Mouse (Mus musculus) midbrain, embryonic 13.5 days (tissue): Measurements from ENCODE around the gene Alx1. TPM values are rescaled to one million over a fixed set of nuclear protein-coding genes. Genes with fewer than 3 reads are reported as not detected.

Experiments
- ATAC-seq: fragments of 200-750 bp; cut with Nextera tagmentation; 2 replicates; pipeline ENCODE4 v1.8.0; 2017; ENCODE audit warnings: mild to moderate bottlenecking, moderate TSS enrichment, moderate library complexity
- H3K27ac ChIP-seq: fragments of 300-500 bp; sonication (generic); 2 replicates; pipeline ENCODE4 v1.5.1; 2015; ENCODE audit warnings: inconsistent platforms, mild to moderate bottlenecking, moderate library complexity
- H3K27me3 ChIP-seq: fragments of 300-500 bp; sonication (generic); 2 replicates; pipeline ENCODE4 v1.6.1; 2015; ENCODE audit warnings: mild to moderate bottlenecking, inconsistent platforms
- H3K36me3 ChIP-seq: fragments of 300-500 bp; sonication (generic); 2 replicates; pipeline ENCODE4 v1.6.1; 2015; ENCODE audit warnings: mild to moderate bottlenecking, inconsistent platforms
- H3K4me1 ChIP-seq: fragments of 300-500 bp; sonication (generic); replicated peaks from 2 replicates; pipeline ENCODE4 v1.6.1; 2015; ENCODE audit warnings: inconsistent platforms
- H3K4me2 ChIP-seq: fragments of 300-500 bp; sonication (generic); replicated peaks from 2 replicates; pipeline ENCODE4 v1.6.1; 2015; ENCODE audit warnings: moderate library complexity, mild to moderate bottlenecking, inconsistent platforms
- H3K4me3 ChIP-seq: fragments of 300-500 bp; sonication (generic); replicated peaks from 2 replicates; pipeline ENCODE4 v1.5.1; 2015; ENCODE audit warnings: mild to moderate bottlenecking, inconsistent platforms
- H3K9ac ChIP-seq: fragments of 300-500 bp; sonication (generic); replicated peaks from 2 replicates; pipeline ENCODE4 v1.6.1; 2015; ENCODE audit warnings: mild to moderate bottlenecking, inconsistent platforms
- H3K9me3 ChIP-seq: fragments of 300-500 bp; sonication (generic); 2 replicates; pipeline ENCODE4 v1.6.1; 2016; ENCODE audit warnings: mild to moderate bottlenecking, inconsistent platforms
- WGBS: fragments of 180-500 bp; shearing (Covaris S2); methylation state at CpG from one replicate; pipeline ENCODE4 v1.1.7; 2015; 5-methylcytosine and 5-hydroxymethylcytosine counted together
- polyA plus RNA-seq: library from polyadenylated mRNA; unstranded; fragments of >200 nt; fragmentation: Nextera tagmentation; extraction: Ambion mirVana; gene quantifications from 2 replicates; pipeline ENCODE4 v1.2.1, GENCODE M21; 2015

The Alx1 gene
- 0.38 and 0.43 TPM in 2 replicates for polyA plus RNA-seq

- Histone ChIP-seq H3K9ac (no peak within 1 kb of the TSS), H3K36me3 (no peaks in the 10 kb centered on the region), H3K27me3 (peaks cover 84% of the 10 kb centered on the region), H3K27ac (no peak within 1 kb of the TSS), H3K4me3 (no peak within 1 kb of the TSS), H3K4me2 (peak within 1 kb of the TSS; percentile 54), H3K4me1 (peaks cover 14% of the 10 kb centered on the region), H3K9me3 (no peaks in the 10 kb centered on the region)
- 1% methylated on average over 32 of the region's 32 CpGs for WGBS
- ATAC-seq = no peak
Observed at GRCm38 (mm10) chr10:103029730-103030490, at the start of gene Alx1. TSS of gene Alx1 (minus strand) at chr10:103030215.

GRCm38 (mm10) chr10:103049593-103049992 lies 19.6 kb upstream of the Alx1 start:
- Histone ChIP-seq H3K9ac (no peak overlapping the region), H3K27ac (no peak overlapping the region), H3K4me2 (no peak overlapping the region), H3K36me3 (no peaks in the 10 kb centered on the region), H3K4me1 (no peaks in the 10 kb centered on the region), H3K9me3 (no peaks in the 10 kb centered on the region), H3K4me3 (no peak overlapping the region), H3K27me3 (no peaks in the 10 kb centered on the region)
- 93% methylated on average over 2 of the region's 2 CpGs for WGBS
- no peak for ATAC-seq

GRCm38 (mm10) chr10:103046623-103047022 lies 16.6 kb upstream of the Alx1 start:
- 76% methylated on average over 3 of the region's 3 CpGs for WGBS
- Histone ChIP-seq H3K27me3 (no peaks in the 10 kb centered on the region), H3K4me1 (no peaks in the 10 kb centered on the region), H3K9me3 (no peaks in the 10 kb centered on the region), H3K9ac (no peak overlapping the region), H3K27ac (no peak overlapping the region), H3K36me3 (no peaks in the 10 kb centered on the region), H3K4me3 (no peak overlapping the region), H3K4me2 (no peak overlapping the region)
- ATAC-seq = no peak

- H3K36me3 ChIP-seq = no peaks in the 10 kb centered on the region
- H3K4me1 ChIP-seq = no peaks in the 10 kb centered on the region
- ATAC-seq = no peak
- no peaks in the 10 kb centered on the region for H3K27me3 ChIP-seq
- H3K9me3 ChIP-seq = no peaks in the 10 kb centered on the region
- no peak overlapping the region for H3K4me3 ChIP-seq
- H3K27ac ChIP-seq = no peak overlapping the region
- H3K4me2 ChIP-seq = no peak overlapping the region
- no peak overlapping the region for H3K9ac ChIP-seq
- 65% methylated on average over 2 of the region's 2 CpGs for WGBS
Observed at GRCm38 (mm10) chr10:103045019-103045418, 15.0 kb upstream of the Alx1 start.

GRCm38 (mm10) chr10:103035002-103035640 lies 5.1 kb upstream of the Alx1 start:
- Histone ChIP-seq H3K36me3 (no peaks in the 10 kb centered on the region), H3K4me1 (peaks cover 2% of the 10 kb centered on the region; the same call in 1 of the 2 replicates), H3K4me3 (no peak overlapping the region), H3K9ac (no peak overlapping the region), H3K27ac (no peak overlapping the region), H3K9me3 (no peaks in the 10 kb centered on the region), H3K4me2 (no peak overlapping the region), H3K27me3 (peaks cover 69% of the 10 kb centered on the region)
- WGBS = under 1% methylated on average over 14 of the region's 14 CpGs
- no peak for ATAC-seq

GRCm38 (mm10) chr10:103030931-103031330 lies 916 bp upstream of the Alx1 start:
- no peak for ATAC-seq

GRCm38 (mm10) chr10:103029132-103029729 lies 784 bp downstream of the Alx1 start:
- Histone ChIP-seq H3K9ac (no peak overlapping the region), H3K4me2 (peak overlapping the region; percentile 54), H3K27me3 (peaks cover 78% of the 10 kb centered on the region), H3K9me3 (no peaks in the 10 kb centered on the region), H3K27ac (no peak overlapping the region), H3K36me3 (no peaks in the 10 kb centered on the region), H3K4me3 (no peak overlapping the region), H3K4me1 (peaks cover 14% of the 10 kb centered on the region)
- no peak for ATAC-seq
- WGBS = under 1% methylated on average over 23 of the region's 23 CpGs

More at GRCm38 (mm10) chr10:103030931-103031330, 916 bp upstream of the Alx1 start:
- 3% methylated on average over 11 of the region's 11 CpGs for WGBS
- Histone ChIP-seq H3K9me3 (no peaks in the 10 kb centered on the region), H3K4me2 (no peak overlapping the region), H3K9ac (no peak overlapping the region), H3K4me1 (peaks cover 14% of the 10 kb centered on the region), H3K36me3 (no peaks in the 10 kb centered on the region), H3K27me3 (peaks cover 88% of the 10 kb centered on the region), H3K4me3 (no peak overlapping the region), H3K27ac (no peak overlapping the region)

- peak; percentile 75 for ATAC-seq
- no peaks in the 10 kb centered on the region for H3K9me3 ChIP-seq
- H3K4me3 ChIP-seq = peak overlapping the region; percentile 36
- H3K36me3 ChIP-seq = no peaks in the 10 kb centered on the region
- peak overlapping the region; percentile 54 for H3K4me2 ChIP-seq
- no peak overlapping the region for H3K9ac ChIP-seq
- peaks cover 14% of the 10 kb centered on the region for H3K4me1 ChIP-seq
- no peak overlapping the region for H3K27ac ChIP-seq
- WGBS = under 1% methylated on average over 49 of the region's 50 CpGs
- peaks cover 80% of the 10 kb centered on the region for H3K27me3 ChIP-seq
Observed at GRCm38 (mm10) chr10:103028253-103029131, 1.5 kb downstream of the Alx1 start.

GRCm38 (mm10) chr10:103027931-103028252 lies 2.1 kb downstream of the Alx1 start:
- Histone ChIP-seq H3K36me3 (no peaks in the 10 kb centered on the region), H3K4me3 (peak overlapping the region; percentile 36), H3K4me2 (peak overlapping the region; percentile 54), H3K4me1 (peaks cover 14% of the 10 kb centered on the region), H3K27ac (no peak overlapping the region), H3K9ac (no peak overlapping the region), H3K27me3 (peaks cover 74% of the 10 kb centered on the region), H3K9me3 (no peaks in the 10 kb centered on the region)
- under 1% methylated on average over 15 of the region's 15 CpGs for WGBS
- no peak for ATAC-seq

GRCm38 (mm10) chr10:103027226-103027930 lies 2.6 kb downstream of the Alx1 start:
- H3K4me2 ChIP-seq = no peak overlapping the region
- peaks cover 69% of the 10 kb centered on the region for H3K27me3 ChIP-seq
- no peak overlapping the region for H3K4me3 ChIP-seq
- H3K36me3 ChIP-seq = no peaks in the 10 kb centered on the region
- no peaks in the 10 kb centered on the region for H3K9me3 ChIP-seq
- H3K9ac ChIP-seq = no peak overlapping the region
- WGBS = 1% methylated on average over 20 of the region's 20 CpGs
- no peak overlapping the region for H3K27ac ChIP-seq
- no peak for ATAC-seq
- H3K4me1 ChIP-seq = peaks cover 14% of the 10 kb centered on the region

- Histone ChIP-seq H3K9me3 (no peaks in the 10 kb centered on the region), H3K4me2 (no peak overlapping the region), H3K36me3 (no peaks in the 10 kb centered on the region), H3K4me1 (peaks cover 14% of the 10 kb centered on the region), H3K27me3 (peaks cover 62% of the 10 kb centered on the region), H3K4me3 (no peak overlapping the region), H3K27ac (no peak overlapping the region), H3K9ac (no peak overlapping the region)
- ATAC-seq = no peak
- under 1% methylated on average over 17 of the region's 17 CpGs for WGBS
Observed at GRCm38 (mm10) chr10:103026636-103027225, 3.3 kb downstream of the Alx1 start.
